Mouse (Mus musculus) kidney, embryonic 14.5 days (tissue): ENCODE data around the gene Il17ra. TPM values are rescaled to one million over a fixed set of nuclear protein-coding genes. Genes with fewer than 3 reads are reported as not detected.

Experiments used
- ATAC-seq: fragments of 200-750 bp; cut with Nextera tagmentation; 2 replicates; pipeline ENCODE4 v1.8.0; 2017; ENCODE audit warnings: moderate number of reproducible peaks, mild to moderate bottlenecking, moderate TSS enrichment, moderate library complexity; ENCODE audit not compliant: low FRiP score, low TSS enrichment
- H3K27ac ChIP-seq: fragments of 300-500 bp; sonication (generic); 2 replicates; pipeline ENCODE4 v1.5.1; 2014; ENCODE audit warnings: low read depth, mild to moderate bottlenecking, low read length, moderate library complexity, mixed read lengths
- H3K27me3 ChIP-seq: fragments of 300-500 bp; sonication (generic); 2 replicates; pipeline ENCODE4 v1.6.1; 2014; ENCODE audit warnings: mild to moderate bottlenecking, low read length; ENCODE audit not compliant: control insufficient read depth, insufficient read depth
- H3K36me3 ChIP-seq: fragments of 300-500 bp; sonication (generic); 2 replicates; pipeline ENCODE4 v1.6.1; 2014; ENCODE audit warnings: low read length, mixed read lengths; ENCODE audit not compliant: control insufficient read depth, insufficient read depth
- H3K4me1 ChIP-seq: fragments of 300-500 bp; sonication (generic); 2 replicates; pipeline ENCODE4 v1.6.1; 2014; ENCODE audit warnings: low read length, mixed read lengths; ENCODE audit not compliant: control insufficient read depth, insufficient read depth
- H3K4me2 ChIP-seq: fragments of 300-500 bp; sonication (generic); replicated peaks from 2 replicates; pipeline ENCODE4 v1.6.1; 2014; ENCODE audit warnings: low read depth, mild to moderate bottlenecking, low read length
- H3K4me3 ChIP-seq: fragments of 300-500 bp; sonication (generic); 2 replicates; pipeline ENCODE4 v1.5.1; 2014; ENCODE audit warnings: mild to moderate bottlenecking, low read length
- H3K9ac ChIP-seq: fragments of 300-500 bp; sonication (generic); 2 replicates; pipeline ENCODE4 v1.6.1; 2014; ENCODE audit warnings: low read depth, mild to moderate bottlenecking, low read length, moderate library complexity
- H3K9me3 ChIP-seq: fragments of 300-500 bp; sonication (generic); 2 replicates; pipeline ENCODE4 v1.6.1; 2016; ENCODE audit warnings: low read length; ENCODE audit not compliant: control insufficient read depth
- WGBS: fragments of 180-500 bp; shearing (Covaris S2); extraction: QIAGEN DNeasy Blood & Tissue Kit; methylation state at CpG from one replicate; pipeline ENCODE4 v1.1.7; 2014; 5-methylcytosine and 5-hydroxymethylcytosine counted together
- polyA plus RNA-seq: library from polyadenylated mRNA; unstranded; fragments of >200 nt; fragmentation: Nextera tagmentation; extraction: Ambion mirVana; gene quantifications from 2 replicates; pipeline ENCODE4 v1.2.1, GENCODE M21; 2014

Gene Il17ra
- polyA plus RNA-seq, 1 experiment from 2014 or later, result 2.3 TPM

DNA sequence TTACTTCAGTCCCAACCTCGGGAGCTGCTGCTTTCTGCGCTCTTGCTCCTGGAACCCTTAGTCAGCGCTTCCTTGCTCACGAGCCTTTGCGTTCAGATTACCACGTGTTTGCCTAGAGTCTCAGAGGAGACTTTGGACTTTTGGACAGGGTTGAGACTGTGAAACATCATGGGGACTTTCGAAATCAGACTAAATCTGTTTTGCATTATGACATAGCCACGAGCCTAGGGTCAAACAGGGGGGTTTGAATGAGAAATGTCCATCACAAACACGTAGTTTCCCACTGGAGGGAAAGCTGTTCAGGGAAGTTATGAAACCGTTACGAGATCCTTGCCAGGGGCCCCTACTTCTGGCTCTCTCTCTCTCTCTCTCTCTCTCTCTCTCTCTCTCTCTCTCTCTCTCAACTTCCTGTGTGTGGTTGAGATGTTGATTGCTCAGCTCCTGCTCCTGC, 8.4 kb upstream of the Il17ra start:
- Histone ChIP-seq H3K9ac (no peak overlapping the region), H3K27me3 (no peaks in the 10 kb centered on the region), H3K9me3 (no peaks in the 10 kb centered on the region), H3K4me2 (no peak overlapping the region), H3K4me3 (no peak overlapping the region), H3K36me3 (no peaks in the 10 kb centered on the region), H3K4me1 (no peaks in the 10 kb centered on the region), H3K27ac (no peak overlapping the region)
- ATAC-seq, result no peak
- WGBS, result 61% methylated on average over 11 of the region's 11 CpGs

DNA sequence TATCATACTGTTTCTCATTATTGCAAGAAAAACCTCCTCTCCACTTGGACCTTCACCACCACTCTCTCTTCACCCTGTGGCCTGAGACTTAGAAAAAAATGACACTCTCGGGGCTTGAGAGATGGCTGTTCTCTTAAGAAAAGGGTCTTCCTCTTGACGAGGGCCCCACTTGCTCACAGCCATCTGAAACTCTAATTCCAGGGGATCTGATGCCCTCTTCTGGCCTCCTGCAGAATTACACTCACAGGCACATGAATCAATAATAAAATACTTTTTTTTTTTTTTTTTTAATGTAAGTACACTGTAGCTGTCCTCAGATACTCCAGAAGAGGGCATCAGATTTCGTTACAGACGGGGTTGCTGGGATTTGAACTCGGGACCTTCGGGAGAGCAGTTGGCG, 6.0 kb upstream of the Il17ra start:
- Histone ChIP-seq H3K9me3 (no peaks in the 10 kb centered on the region), H3K27ac (no peak overlapping the region), H3K27me3 (peaks cover 10% of the 10 kb centered on the region), H3K9ac (no peak overlapping the region), H3K36me3 (no peaks in the 10 kb centered on the region), H3K4me3 (no peak overlapping the region), H3K4me1 (no peaks in the 10 kb centered on the region), H3K4me2 (no peak overlapping the region)
- no peak for ATAC-seq
- WGBS, result 75% methylated on average over 7 of the region's 7 CpGs

DNA sequence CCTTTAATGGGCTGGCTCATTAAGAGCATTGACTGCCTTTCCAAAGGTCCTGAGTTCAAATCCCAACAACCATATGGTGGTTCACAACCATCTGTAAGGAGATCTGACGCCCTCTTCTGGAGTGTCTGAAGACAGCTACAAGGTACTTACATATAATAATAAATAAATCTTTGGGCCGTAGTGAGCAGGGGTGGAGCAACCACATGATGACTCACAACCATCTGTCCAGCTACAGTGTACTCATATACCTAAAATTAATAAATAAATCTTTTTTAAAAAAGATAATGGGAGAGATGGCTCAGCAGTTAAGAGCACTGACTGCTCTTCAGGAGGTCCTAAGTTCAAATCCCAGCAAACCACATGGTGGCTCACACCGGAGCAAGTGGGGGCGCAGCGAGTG, 5.3 kb upstream of the Il17ra start:
- Histone ChIP-seq H3K27ac (no peak overlapping the region), H3K4me3 (no peak overlapping the region), H3K4me2 (no peak overlapping the region), H3K4me1 (no peaks in the 10 kb centered on the region), H3K9ac (no peak overlapping the region), H3K9me3 (no peaks in the 10 kb centered on the region), H3K36me3 (no peaks in the 10 kb centered on the region), H3K27me3 (peaks cover 17% of the 10 kb centered on the region)
- WGBS, result 94% methylated on average over 5 of the region's 5 CpGs
- ATAC-seq, result no peak

DNA sequence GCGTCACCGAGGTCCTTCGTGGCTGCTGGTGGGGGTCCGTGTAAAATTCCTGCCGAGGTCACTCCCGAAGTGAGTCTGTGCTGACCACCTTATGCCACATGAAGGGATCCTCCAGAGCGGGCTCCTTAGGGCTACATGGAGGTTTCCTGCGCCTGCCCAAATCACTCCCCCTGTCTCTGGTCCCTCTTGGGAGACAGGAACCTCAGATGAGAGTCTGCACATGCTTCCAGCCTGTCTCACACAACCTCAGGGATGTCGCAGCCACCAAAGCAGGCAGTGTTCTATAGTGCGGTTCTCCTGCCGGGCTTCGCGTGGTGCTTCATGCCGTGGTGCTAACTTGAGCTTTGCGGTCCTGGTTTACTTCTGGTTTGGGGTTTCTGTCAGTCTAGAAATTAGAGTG, 1.8 kb upstream of the Il17ra start:
- Histone ChIP-seq H3K36me3 (no peaks in the 10 kb centered on the region), H3K4me2 (no peak overlapping the region), H3K4me3 (no peak overlapping the region), H3K27ac (no peak overlapping the region), H3K27me3 (peaks cover 38% of the 10 kb centered on the region), H3K9ac (no peak overlapping the region), H3K9me3 (no peaks in the 10 kb centered on the region), H3K4me1 (peaks cover 5% of the 10 kb centered on the region; the same call in 1 of the 2 replicates)
- WGBS, result 72% methylated on average over 15 of the region's 15 CpGs
- ATAC-seq, result no peak

DNA sequence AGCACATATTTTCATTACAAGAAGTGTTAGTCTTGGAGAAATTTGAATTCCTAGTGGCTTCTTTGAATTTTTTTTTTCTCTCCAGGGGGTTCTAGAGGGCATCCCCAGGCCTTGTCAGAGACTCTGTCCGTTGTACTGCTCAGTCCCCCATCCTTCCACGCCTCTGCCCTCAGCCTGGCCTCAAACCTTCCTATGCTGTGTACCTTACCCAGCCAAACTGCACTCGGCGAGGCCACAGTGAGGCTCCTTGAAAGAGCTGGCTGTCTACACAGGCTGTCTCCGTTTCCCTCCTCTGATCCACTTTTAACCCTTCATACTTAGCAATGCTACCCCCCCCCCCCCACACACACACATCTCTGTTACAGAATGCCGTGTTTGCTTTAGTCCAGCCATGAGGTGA, 796 bp upstream of the Il17ra start:
- Histone ChIP-seq H3K4me2 (no peak overlapping the region), H3K27ac (no peak overlapping the region), H3K36me3 (no peaks in the 10 kb centered on the region)

DNA sequence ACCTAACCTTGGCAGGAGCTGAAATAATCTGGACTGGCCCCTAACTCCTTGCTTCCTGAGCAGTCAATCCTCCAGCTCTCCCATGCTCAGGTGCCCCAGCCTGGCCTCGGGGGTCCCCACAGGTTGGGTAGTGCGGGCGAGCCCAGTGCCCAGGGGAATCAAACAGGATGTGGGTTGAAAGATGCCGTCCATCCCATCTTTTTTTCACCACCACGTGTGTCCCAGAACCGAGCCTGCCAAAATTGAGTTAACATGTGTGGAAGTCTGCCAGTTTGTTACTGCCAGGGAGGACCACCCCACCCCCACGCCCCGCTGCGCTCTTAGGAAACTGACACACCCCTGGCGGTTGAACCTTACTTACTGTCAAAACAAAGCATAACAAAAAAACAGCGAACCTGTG, 837 bp downstream of the Il17ra start:
- peak; percentile 32; the same call in 1 of the 2 replicates for ATAC-seq
- Histone ChIP-seq H3K9me3 (no peaks in the 10 kb centered on the region), H3K9ac (peak overlapping the region; percentile 15), H3K27me3 (peaks cover 38% of the 10 kb centered on the region), H3K4me1 (peaks cover 5% of the 10 kb centered on the region; the same call in 1 of the 2 replicates), H3K36me3 (no peaks in the 10 kb centered on the region), H3K4me3 (peak overlapping the region; percentile 52), H3K4me2 (peak overlapping the region; percentile 78), H3K27ac (no peak overlapping the region)
- 6% methylated on average over 11 of the region's 11 CpGs for WGBS

More for the DNA sequence above, 796 bp upstream of the Il17ra start:
- Histone ChIP-seq H3K9me3 (no peaks in the 10 kb centered on the region), H3K27me3 (peaks cover 38% of the 10 kb centered on the region), H3K4me3 (no peak overlapping the region), H3K9ac (no peak overlapping the region), H3K4me1 (peaks cover 5% of the 10 kb centered on the region; the same call in 1 of the 2 replicates)
- WGBS, result 57% methylated on average over 6 of the region's 6 CpGs
- ATAC-seq, result no peak

DNA sequence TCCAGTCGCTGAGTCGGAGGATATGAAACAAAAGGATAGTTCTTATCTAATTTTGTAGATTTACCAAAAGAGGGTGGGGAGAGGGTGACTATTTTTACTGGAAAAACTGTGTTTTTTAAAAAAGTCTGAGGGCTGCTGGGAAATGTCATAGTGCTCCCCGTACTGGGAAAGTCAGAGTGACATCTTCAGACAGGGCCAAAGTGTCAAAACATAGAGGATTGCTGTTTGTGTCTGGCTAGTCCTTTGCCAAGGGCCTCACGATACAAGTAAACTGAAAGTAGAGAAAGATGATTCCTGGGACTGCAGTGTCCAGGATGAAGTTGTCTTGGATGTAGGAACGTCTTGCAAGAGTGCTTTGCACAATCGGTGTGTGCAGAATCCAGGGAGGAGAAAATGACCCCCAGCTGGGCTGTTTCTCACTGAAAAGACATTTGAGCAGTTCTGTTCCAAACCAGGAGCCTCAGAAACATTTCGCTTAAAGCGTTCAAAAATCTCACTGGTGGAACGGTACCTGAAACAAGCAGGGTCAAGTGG, 1.4 kb downstream of the Il17ra start:
- H3K4me1 ChIP-seq, result peaks cover 5% of the 10 kb centered on the region; the same call in 1 of the 2 replicates
- H3K36me3 ChIP-seq, result no peaks in the 10 kb centered on the region
- H3K9me3 ChIP-seq, result no peaks in the 10 kb centered on the region
- H3K27ac ChIP-seq, result no peak overlapping the region
- peak overlapping the region; percentile 15; the same call in 1 of the 2 replicates for H3K9ac ChIP-seq
- WGBS, result 45% methylated on average over 9 of the region's 9 CpGs
- H3K4me2 ChIP-seq, result no peak overlapping the region; the same call in 1 of the 2 replicates
- no peak for ATAC-seq
- H3K27me3 ChIP-seq, result peaks cover 38% of the 10 kb centered on the region
- H3K4me3 ChIP-seq, result peak overlapping the region; percentile 52; the same call in 1 of the 2 replicates

DNA sequence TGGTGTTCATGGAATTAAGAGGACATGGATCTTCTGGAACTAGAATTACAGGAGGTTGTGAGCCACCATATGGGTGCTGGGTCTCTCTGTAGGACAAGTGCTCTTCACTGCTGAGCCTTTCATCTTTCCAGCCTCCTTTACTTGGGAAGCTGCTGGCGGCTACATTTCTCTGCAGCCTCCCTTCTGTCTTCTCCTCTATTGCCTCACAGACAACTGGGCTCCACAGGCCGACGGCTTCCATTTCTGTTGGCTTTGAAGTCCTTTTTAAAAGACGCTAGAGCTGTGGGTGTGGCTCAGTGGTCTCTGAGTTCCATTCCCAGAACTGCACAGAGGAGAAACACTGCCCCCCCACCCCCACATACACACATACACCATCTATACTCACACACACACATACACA, 2.3 kb downstream of the Il17ra start:
- no peak overlapping the region for H3K27ac ChIP-seq
- H3K4me3 ChIP-seq, result no peak overlapping the region
- peaks cover 5% of the 10 kb centered on the region; the same call in 1 of the 2 replicates for H3K4me1 ChIP-seq
- H3K36me3 ChIP-seq, result no peaks in the 10 kb centered on the region
- no peak for ATAC-seq
- no peaks in the 10 kb centered on the region for H3K9me3 ChIP-seq
- peaks cover 38% of the 10 kb centered on the region for H3K27me3 ChIP-seq
- H3K4me2 ChIP-seq, result no peak overlapping the region
- WGBS, result 26% methylated on average over 4 of the region's 4 CpGs
- H3K9ac ChIP-seq, result no peak overlapping the region

DNA sequence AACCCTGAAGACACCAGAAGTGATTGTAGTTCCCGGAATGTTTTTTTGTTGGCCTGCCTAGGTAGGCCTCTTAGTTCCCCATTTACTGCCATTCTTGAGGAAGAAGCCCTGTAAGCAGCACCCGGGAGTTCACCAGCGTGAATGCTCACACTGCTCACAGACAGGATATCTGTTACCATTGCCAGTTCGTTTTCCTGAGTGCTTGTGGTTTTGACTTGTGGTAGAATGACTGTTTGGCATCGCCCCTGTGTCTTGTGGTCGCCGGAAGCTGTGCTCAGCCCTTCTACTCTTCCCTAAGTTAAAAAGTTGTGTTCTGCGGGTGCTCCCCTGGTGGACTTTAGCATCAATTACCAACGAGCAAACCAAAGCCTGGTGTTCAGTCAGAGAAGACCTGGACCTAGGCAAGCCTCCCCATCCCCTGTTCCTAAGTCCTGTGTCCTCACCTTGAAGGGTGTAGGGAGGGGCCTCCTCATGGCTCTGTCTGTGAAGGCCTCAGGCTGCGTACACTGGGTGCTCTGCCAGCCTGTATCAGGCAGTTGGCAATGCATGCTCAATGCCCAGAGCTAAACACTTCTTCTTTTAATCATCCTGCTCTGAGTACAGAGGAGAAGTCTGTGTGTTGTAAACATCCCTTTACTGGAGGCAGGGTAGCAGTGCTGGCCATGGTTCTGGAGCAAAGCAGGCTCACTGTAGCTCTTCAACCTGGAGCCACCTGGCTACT, 3.7 kb downstream of the Il17ra start:
- no peak for ATAC-seq
- no peaks in the 10 kb centered on the region for H3K9me3 ChIP-seq

More for the DNA sequence above, 3.7 kb downstream of the Il17ra start:
- H3K9ac ChIP-seq, result no peak overlapping the region
- no peak overlapping the region for H3K27ac ChIP-seq
- no peak overlapping the region for H3K4me2 ChIP-seq
- peaks cover 5% of the 10 kb centered on the region; the same call in 1 of the 2 replicates for H3K4me1 ChIP-seq
- H3K4me3 ChIP-seq, result no peak overlapping the region
- 72% methylated on average over 10 of the region's 10 CpGs for WGBS
- H3K36me3 ChIP-seq, result no peaks in the 10 kb centered on the region
- H3K27me3 ChIP-seq, result peaks cover 30% of the 10 kb centered on the region
